Mouse (Mus musculus): Measurements from ENCODE around the gene Fut1.

DNA sequence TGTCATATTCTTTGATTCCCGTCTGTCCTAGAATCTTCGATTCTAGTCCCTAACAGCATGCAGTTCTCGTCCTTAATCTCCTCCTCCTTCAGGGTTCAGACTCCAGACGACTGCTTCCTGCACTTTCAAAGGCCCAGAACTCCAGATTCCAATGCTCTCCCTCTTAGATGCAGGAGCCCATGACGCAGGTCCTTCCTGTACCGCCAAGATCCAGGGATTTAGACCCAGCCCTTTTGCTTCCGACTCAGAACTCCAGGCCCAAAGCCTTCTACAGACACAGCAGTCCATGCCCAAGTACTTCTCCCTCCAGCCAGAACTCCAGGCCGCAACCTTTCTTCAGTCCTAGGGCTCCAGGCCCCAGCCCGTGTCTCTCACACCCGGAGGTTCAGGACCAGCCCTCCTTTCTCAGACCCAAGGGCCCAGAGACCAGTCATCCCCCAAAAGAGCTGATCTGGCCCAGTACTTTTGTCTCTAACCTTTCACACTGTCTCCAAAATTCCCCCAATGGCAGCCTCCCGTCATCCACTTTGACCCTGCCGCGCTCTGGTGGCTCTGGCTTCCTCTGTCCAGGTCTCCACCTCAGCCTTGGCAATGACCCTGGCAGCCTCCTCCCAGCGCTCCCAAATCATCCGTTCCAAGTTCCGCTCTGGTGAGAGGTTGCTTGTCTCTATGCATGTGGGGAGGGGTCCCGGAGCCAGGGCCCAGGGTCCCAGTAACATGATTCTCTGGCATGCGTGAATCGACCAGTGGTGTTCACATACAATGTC is 23.3 kb downstream of the Fut1 start:
- no peak for TF ChIP-seq CTCF (IDR thresholded peaks at IDR 0.05; ENCODE audit: control insufficient read depth, insufficient read depth, insufficient replicate concordance, low read depth, low read length)
- TF ChIP-seq POLR2A (IDR thresholded peaks at IDR 0.05; ENCODE audit: control insufficient read depth, low read depth, low read length): no peak

All from testis, adult 2 months (tissue).